Mouse (Mus musculus): ENCODE results near the gene Parp4.

DNA sequence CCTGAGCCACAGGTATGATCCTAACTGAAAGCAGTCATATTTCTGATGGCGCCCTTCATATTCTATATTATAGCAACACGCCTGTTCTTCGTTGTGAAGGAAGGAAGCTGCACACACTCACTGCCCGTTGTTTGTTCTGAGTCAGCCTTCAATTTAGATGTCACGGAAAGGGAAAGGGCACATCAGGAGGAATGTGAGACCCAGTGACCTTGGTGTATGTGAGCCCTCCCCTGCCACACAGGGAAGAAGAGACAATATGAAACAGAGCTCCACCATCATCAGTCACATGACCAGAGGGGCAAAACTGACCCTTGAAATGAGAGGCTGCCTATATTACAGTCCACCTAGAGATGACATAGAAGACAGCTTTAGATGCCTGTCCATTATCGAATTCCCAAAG, 6.9 kb downstream of the Parp4 start:
- TF ChIP-seq POLR2A (IDR thresholded peaks at IDR 0.05; ENCODE audit: borderline replicate concordance, extremely low read depth, insufficient read depth, insufficient read length, poor library complexity, severe bottlenecking) (no peak), CTCF (IDR thresholded peaks at IDR 0.05; ENCODE audit: borderline replicate concordance, extremely low read depth, insufficient read depth, insufficient read length) (no peak)
